Mouse (Mus musculus) mouse embryonic stem cell (cell line): Measurements from ENCODE around the gene Hdac4.

Experiments used
- in situ Hi-C, 2 experiments: fragments of 300-500 bp; cut with MboI; formaldehyde crosslinking; loops; 1 replicate in 1 of 2; 3 replicates in 1 of 2; pipeline ENCODE4 v1.14.3; 2019 to 2020; ENCODE audit warnings: low sequenced_read_pairs in 2 of 2, low pct_unique_long_range_greater_than_20kb in 1 of 2, mixed read lengths in 1 of 2; ENCODE audit not compliant: unreplicated experiment in 1 of 2

Hdac4 gene

DNA sequence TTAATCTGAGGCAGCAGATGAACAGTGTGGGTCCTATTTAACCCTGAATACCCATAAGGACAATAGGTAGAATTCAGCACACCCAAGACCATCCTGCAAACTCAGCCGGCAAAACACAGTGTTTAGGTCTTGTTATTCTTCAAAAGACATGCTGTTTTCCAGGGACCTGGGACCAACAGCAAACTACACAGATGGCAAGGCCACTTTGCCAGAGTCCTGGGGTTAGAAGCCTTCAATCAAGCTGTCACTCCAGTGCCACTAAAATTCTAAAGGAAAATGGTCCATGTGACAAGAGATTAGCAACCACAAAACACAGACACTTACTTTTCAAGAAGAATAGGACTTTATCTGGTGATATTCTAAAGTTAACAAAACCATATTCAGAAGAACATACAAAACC, 86.3 kb downstream of the Hdac4 start:
- in situ Hi-C loops = no loop called here

DNA sequence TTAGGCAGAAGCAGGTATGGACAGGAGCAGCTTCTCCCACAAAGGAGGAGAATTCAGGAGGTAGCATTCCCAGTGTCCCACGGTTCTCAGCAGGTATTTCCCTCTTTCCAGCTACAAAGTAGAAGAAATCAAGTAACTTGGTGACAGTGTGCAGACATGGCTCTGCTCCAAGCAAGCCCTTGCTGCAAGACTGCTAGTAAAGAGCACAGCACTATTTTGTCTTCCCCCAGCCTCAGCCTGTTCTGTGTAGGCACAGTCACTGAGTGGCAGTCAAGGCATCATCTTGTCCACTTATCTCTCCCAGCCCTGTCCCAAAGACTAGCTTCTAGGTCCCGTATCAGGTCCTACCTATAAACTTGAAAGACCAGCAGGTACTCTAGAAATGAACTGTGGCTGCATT, 86.9 kb downstream of the Hdac4 start:
- in situ Hi-C loops = no loop called here

DNA sequence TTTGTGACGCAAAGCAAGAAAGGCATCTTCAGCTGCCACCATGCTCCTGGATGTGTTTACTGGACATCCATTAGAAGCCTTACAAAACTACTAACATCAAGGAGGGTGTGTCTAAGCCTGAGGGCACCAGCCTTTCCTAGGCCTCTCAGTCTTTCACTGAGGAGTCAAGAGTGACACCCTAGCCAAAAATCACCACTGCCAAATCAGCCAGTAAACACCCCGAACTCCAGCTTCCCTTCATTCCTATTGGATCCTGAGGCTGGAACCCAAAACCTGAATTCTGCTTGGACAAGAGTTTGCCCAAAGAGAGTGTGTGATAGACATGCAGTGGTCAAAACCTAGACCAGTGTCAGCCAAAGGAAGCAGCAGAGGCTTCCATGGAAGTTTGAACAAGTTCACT, 87.5 kb downstream of the Hdac4 start:
- in situ Hi-C loops = no loop called here

DNA sequence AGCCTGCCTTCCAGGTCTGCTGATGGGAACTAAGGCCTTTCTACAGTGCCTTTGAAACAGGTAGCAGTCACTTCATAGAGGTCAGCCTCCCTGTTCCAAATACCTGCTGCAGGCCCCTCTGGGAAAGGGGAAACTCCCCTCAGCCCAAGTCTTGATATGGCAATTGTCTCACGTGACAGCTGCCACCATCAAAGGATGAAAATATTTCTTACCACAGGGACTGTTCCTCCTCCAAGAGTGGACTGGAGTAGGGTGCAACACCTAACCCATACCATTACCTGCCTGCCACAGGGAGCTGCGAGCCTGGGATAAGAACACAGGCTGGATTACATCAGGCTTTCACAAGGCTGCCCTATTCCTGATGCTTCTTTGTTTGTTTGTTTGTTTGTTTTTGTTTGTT, 88.0 kb downstream of the Hdac4 start:
- in situ Hi-C loops = no loop called here

DNA sequence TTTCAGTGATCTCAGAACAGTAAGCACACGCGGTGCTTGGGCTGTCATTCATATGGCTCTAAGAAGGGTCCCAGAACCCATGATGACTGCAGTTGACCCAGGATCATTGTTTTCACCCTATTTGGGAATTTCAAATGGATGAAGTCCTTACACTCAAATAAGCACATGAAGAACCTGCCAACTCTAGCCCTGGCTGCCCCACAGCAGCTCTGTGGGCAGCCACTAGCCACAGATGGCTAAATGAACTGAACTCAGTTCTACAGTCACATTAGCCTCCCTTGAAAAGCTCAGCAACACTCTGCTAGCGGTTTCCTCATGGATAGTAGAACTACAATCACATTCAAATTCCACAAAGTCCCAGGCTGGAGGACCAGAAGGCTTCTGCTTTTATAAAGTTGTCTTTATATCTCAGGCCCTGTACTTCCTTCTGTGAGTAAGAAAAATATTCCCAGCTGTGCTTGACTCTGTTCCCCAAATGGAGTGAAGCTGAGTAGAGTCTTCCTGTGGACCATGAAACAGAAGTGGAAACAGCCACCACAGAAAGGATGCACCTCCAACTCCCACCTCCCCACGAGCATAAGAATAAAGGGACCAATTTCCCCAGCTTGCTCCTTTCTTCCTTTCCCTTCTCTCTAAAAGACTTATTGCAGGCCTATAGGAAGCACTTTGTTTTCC, 88.9 kb downstream of the Hdac4 start:
- in situ Hi-C loops = no loop called here

DNA sequence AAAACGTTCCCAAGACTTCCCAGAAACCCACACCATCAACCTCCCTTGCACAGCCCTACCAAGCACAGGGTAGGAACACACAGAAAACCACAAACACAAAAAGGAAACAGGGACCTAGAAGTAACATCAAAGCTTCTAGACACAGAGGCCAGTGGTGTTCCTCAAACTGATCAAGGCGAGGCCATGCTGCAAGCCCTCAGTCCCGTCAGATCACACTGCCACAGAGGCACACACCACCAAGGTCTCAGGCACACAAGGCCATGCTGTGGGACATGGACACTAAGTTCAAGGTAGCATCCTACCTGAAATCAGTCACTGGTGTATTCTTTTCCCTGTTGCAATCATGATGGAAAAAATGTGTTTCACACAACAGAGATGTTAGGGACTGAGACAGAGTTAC, 90.8 kb downstream of the Hdac4 start:
- in situ Hi-C loops = no loop called here

DNA sequence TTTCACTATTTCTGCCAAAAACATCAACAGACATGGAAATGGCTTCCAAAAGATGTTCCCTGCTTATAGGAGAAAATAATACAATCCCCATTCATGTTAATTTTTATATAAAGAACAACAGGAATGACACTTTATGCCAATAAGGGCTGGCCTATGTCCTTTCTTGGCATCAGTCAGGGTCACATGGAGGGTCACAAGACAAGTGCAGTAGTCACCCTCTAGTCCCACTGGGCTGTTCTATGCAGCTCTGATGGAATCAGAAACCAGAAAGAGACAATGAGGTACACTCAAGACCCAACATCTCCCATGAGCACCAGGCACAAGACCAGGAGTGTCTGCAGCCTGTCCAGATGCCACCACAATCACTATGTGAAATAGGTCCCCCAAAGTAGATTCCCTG, 91.5 kb downstream of the Hdac4 start:
- in situ Hi-C loops = no loop called here

DNA sequence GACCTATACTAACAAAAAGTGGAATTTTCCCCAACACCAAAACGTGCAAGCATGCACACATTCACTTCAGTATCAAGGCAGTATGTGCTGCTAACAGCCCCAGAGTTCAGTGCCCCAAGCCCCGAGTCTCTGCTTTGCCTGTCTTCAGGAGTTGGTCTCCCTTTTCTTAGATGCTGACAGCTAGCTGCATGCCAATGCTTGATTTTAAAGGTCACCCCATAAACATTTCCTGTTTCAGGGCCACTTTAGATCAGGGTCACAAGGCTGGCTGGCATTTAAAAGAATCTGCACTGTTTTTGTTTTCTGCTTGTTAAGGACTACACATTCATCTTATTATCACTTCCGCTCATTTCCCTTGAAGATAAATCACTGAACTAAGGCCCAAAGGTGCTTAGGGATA, 92.1 kb downstream of the Hdac4 start:
- in situ Hi-C loops = no loop called here

DNA sequence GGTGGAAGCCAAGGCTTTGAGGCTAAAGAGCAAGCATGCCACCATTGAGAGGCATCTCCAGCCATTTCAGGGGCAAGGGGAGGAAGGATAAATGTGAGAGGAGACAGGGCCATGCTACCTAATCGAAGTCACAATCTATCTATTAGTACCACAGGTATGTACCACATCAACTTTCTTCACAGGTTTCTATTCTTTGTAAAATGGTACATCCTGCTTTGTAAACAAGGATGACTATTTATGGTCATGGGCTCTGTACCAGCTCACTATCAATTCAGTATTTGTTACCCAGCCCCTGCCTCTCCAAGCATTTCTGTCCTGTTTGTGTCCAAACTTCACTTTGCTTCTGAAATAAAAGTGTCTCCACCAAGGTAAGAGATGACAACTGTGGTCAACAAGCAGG, 92.7 kb downstream of the Hdac4 start:
- in situ Hi-C loops = no loop called here

DNA sequence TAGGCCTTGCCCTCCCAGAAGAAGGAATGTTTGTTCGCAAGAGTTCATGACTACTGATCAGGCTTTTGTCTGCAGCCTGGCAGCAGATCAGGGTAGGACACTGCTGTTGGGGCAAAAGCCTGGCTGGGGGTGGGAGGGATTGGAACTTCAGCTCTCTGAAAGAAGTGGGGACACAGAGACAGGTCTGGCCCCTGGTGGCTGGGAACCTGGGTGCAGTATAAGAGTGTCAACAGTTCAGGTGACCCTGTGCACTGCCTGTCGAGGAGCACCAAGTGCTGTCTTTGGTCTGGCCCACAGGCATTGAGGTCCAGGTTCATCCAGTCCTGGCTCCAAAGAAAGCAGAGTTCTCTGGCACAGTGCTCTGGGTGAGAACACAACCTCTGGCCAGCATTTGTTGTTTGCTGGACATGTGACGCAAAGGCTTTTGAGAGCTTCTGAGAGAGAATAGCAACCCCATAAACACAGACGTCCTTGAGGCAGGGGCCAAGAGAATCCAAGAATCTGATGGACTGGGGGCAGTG, 95.1 kb downstream of the Hdac4 start:
- in situ Hi-C loops = no loop called here

DNA sequence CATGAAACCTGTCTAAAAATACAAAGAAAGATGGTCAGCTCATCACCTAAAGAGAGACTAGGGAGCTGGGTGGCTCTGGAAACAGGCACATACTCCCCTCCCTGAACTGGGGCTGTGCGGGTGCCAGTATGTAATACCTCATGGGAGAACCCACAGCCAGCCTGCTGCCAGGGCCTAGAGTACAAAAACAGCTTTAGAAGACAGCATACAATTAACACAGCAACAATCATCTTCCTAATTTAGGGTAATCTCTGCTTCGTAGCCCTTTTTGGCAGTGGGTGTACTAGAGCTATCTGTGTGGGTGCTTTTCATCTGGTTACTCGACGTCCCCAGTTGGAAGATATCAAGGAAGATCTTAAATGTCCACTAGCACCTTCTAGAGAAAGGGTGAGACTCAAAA, 95.5 kb downstream of the Hdac4 start:
- in situ Hi-C loops = no loop called here

DNA sequence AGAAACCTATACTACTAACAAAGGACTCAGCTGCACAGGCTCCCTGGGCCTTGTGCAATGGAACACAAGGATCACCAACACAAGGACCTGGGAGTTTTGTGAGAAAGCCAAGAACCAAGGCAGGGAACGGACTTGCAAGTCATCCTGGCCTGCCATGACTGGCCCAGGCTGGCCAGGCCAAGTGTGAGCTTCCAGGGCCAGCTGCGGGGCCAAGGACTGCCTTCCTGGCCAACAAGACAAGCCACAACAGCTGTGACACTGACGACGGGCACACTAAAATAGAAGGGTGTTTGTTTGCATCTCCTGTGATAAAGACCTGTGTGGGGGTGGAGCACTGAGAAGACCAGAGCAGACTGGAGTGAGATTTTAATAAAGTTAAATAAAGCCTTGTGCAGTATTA, 96.0 kb downstream of the Hdac4 start:
- in situ Hi-C loops = no loop called here

DNA sequence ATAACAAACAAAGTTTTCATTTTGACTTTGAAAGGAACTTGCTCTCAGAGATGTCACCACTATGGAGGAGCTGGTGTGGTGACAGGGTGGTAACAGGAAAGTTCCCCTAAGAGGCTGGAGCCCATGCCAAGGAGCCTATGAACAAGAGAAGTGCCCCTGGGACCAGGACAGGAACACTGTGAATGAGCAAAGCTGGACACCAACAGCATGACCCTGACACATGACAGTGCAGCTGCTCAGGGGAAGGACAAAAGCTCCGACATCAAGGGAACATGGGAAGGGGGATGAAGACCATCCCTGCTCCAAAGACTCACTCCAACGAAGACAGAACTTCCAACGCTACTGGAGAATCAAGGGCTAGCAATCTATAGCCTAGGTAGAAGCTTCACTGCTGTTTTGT, 97.0 kb downstream of the Hdac4 start:
- in situ Hi-C loops = no loop called here

DNA sequence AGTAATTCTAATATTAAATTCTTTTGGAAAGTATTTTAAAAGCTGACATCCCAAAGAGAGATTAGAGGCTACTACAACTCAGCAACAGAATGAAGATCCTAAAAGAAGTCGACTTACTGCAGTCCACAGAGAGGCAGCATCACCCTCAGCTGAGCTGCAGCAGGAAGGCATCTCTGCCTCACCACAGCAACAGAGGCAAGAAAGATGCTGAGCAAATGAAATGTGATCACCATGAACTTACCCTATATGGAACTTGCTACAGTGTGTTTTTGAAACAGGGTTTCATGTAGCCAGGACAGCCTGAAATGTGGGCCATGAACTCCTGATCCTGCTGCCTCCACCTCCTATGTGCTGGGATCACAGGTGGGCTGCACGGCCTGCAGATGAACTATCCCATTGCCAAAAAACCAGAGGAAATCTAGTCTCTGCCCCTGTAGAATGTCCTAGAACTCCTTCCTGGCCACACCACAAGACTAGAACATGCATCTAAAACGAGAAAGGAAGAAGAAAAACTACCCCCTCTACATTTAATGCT, 98.4 kb downstream of the Hdac4 start:
- in situ Hi-C loops = no loop called here

DNA sequence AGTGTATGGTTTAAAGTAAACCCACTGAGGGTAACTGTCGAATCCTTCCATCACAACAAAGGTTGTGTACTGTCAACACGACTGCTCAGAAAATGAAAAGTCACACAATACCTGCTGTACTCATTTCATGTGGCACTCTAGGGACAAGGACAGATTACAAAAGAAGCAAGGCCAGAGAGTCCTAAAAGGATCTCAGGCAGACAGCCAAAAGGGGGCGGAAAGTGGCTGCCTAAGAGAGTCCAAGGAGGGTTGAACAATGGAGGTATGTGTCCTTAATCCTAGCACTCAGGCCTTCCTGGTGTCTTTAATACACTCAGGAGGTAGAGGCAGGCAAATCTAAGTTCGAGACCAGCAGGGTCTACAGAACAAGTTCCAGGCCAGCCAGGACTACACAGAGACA, 103.2 kb downstream of the Hdac4 start:
- in situ Hi-C loops = no loop called here

DNA sequence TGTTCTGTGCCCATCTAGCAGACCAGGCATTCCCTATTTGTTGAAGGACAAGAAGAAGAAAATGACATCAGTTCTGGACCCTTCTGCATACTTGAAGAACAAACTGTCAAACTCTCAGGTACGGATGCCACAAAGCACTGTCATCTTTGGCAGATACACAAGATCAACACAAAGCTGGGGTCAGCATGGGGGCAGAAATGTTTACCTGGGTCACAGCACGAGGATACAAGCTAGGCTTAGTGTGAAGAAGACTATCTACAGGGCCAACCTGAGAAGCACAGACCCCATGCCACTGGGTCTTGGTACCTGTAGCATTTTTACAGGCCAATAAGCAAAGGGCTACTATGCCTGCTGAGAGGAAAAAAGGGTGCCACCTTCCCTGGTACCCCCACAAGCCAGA, 107.7 kb downstream of the Hdac4 start:
- in situ Hi-C loops = no loop called here

DNA sequence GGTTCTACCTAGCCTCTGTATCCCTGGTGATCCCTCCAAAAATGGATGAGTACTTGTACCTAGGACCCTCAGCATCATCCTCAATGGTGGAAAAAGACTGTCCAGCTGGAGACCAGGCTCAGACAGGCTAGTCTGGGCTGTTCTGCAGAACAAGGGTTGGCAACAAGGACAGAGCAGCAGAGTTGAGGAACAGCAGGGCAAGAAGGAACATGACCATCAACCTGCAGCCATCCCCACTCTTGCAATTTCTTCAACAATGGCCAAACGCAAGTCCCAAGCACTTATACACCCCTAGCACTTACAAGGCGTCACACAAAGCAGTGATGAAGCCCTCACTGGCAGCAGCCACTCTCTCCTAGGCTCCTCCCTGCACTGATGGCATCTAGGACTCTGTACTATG, 108.2 kb downstream of the Hdac4 start:
- in situ Hi-C loops = no loop called here

DNA sequence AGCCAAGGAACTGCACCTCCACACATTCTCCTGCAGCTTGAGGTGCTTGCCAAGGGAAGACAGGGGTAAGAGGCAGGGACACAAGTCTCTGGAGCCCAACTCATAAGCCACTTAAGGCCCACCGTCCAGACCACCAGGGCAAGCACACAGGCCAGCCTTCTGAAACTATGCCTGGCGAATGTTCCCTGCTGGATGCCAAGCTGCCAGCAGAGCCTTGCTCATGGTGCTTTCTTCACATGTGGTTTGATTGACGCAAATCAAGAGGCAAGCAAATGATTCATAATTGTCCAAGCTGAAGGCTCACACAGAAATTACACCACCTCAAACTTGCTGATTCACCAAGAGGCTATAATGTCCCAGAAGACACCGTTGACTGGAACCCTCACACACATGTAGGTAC, 108.7 kb downstream of the Hdac4 start:
- in situ Hi-C loops = no loop called here

DNA sequence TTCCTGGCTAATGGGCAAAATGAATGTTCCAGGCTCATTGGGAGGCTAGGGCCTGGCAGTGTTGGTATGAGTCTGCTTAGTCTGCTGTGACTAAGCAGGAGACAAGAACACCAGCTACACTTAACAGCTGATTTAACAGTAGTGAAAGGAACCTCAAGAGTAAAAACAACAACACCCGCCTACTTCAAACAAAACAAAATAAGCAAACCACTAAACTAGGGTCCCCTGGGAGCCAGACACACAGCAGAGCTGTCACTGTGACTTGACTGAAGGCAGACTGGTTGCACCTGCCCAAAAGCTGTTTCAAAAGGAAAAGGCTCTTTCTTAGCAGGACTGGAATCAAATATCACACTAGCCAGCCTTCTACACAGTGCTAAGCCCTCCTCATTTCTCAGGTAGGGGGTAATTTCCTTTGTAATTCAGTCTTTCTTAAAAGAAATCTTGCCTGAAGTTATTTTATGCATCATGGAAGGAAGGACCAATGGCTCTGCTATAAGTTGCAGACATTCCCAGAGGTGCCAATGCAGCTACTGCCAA, 109.2 kb downstream of the Hdac4 start:
- in situ Hi-C loops = no loop called here

DNA sequence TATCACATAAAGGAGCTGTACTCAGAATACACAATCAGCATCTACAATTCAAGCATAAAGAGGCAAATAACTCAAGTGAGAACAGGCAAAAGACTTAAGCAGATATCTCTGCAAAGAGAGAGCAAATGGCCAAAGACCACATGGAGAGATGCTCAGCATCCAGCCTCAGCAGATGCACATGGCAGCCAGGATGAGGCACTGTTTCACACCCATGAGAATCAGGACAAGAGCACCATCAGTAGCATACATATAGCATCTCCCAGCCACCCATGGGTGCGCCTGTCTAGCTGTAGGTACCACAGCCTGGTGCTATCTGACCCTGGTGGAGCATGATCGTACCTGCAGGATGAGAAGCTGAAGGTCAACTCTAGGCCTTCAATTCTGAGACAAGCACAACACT, 110.8 kb downstream of the Hdac4 start:
- in situ Hi-C loops = no loop called here
